Mouse (Mus musculus): Measurements from ENCODE around the gene Ajm1.

- TF ChIP-seq POLR2A (IDR thresholded peaks at IDR 0.05; ENCODE audit: borderline replicate concordance, low read depth, low read length): no peak
- TF ChIP-seq CTCF (IDR thresholded peaks at IDR 0.05; ENCODE audit: low read depth, low read length): no peak
Measured at GRCm38 (mm10) chr2:25616398-25616797, 34.8 kb upstream of the Ajm1 start.

Data from bone marrow macrophage, adult 2 months (primary cell).